ENCODE assay signal across 21 mouse cellular contexts in genomic region chr11:90088473-90088872, GRCm38 (mm10). TPM values are rescaled to one million over a fixed set of nuclear protein-coding genes. Genes with fewer than 3 reads are reported as not detected.
DNase-seq lines count a peak whose midpoint lies in the region; ATAC-seq and TF ChIP-seq lines count a peak whose summit lies in the region.
"Had no signal": no experiment of that assay in that cellular context is flagged by ENCODE, and none has a peak within 500 bp of the region (broad histone marks: within the 10 kb centered on the region; RNA-seq: fewer than 3 reads in every experiment).

No protein-coding gene starts in this region.

- no peaks in the 10 kb centered on the region for H3K27me3 ChIP-seq in spleen, adult 2 months (ENCODE audit: control insufficient read depth, insufficient read depth, low read length)
- H3K27me3 ChIP-seq: embryonic facial prominence, embryonic 12.5 days; forebrain, embryonic 12.5 days; hindbrain, embryonic 13.5 days had no signal

- peak overlapping the region; percentile 1; the same call in 1 of the 2 replicates for H3K27ac ChIP-seq in gastrocnemius, adult 2 months
- no peak overlapping the region for H3K27ac ChIP-seq in spleen, adult 2 months (ENCODE audit: insufficient read depth, low read length)
- H3K27ac ChIP-seq: embryonic facial prominence, embryonic 12.5 days; forebrain, embryonic 12.5 days; hindbrain, embryonic 13.5 days; hindbrain, postnatal 0 days had no signal

- intact Hi-C loops in gastrocnemius, adult 2 months (cut with DNase I) = no loop called here

- no peak for TF ChIP-seq POLR2A in spleen, adult 2 months (IDR thresholded peaks at IDR 0.05; ENCODE audit: low read depth, low read length)

- no peak overlapping the region for H3K4me3 ChIP-seq in gastrocnemius, adult 2 months
- H3K4me3 ChIP-seq in spleen, adult 2 months (ENCODE audit: extremely low read depth, insufficient read depth, insufficient read length) = peak overlapping the region; percentile 36; the same call in 1 of the 2 replicates
- H3K4me3 ChIP-seq: embryonic facial prominence, embryonic 12.5 days; forebrain, embryonic 12.5 days; hindbrain, embryonic 13.5 days had no signal

- no peak for DNase-seq in gastrocnemius, adult 2 months
- DNase-seq in gastrocnemius, adult 8-10 months (ENCODE audit: low spot score in 2 of 2) = no peak
- no peak for DNase-seq in spleen, adult 2 months (ENCODE audit: low read depth in 1 of 2, low spot score in 2 of 2)
- DNase-seq in spleen, postnatal 4 days (ENCODE audit: low spot score in 2 of 2) = no peak
- no peak for DNase-seq in retina, postnatal 1 day
- no peak for DNase-seq in retina, embryonic 14.5 days (ENCODE audit: low spot score)
- DNase-seq: adrenal gland, postnatal 10 days; cerebellum, adult 18-20 months; cerebellum, adult 9-11 months; embryo, embryonic 11 days; forebrain, postnatal 0 days; gastrocnemius, postnatal 36 days; heart, postnatal 10 days; heart, postnatal 4 days; kidney, adult 11 months had no signal

- H3K4me1 ChIP-seq in spleen, adult 2 months (ENCODE audit: control insufficient read depth, insufficient read depth, insufficient read length) = no peaks in the 10 kb centered on the region
- H3K4me1 ChIP-seq: hindbrain, embryonic 13.5 days had no signal

- peak; percentile 76 for ATAC-seq in granulocyte monocyte progenitor cell, adult 5-6 weeks (replicated peaks; ENCODE audit: poor library complexity, severe bottlenecking)
- peak; percentile 74 for ATAC-seq in megakaryocyte progenitor cell, adult 5-6 weeks (replicated peaks; ENCODE audit: poor library complexity)
- ATAC-seq: forebrain, postnatal 0 days; hindbrain, postnatal 0 days had no signal

- no peak for TF ChIP-seq CTCF in gastrocnemius, adult 2 months (IDR thresholded peaks at IDR 0.05)
- TF ChIP-seq CTCF in spleen, adult 2 months (IDR thresholded peaks at IDR 0.05; ENCODE audit: extremely low read depth, insufficient read depth, insufficient read length, insufficient replicate concordance) = no peak

- H3K36me3 ChIP-seq in spleen, adult 2 months (ENCODE audit: control insufficient read depth, insufficient read depth, low read length) = no peaks in the 10 kb centered on the region
- H3K36me3 ChIP-seq: embryonic facial prominence, embryonic 12.5 days; forebrain, embryonic 12.5 days; hindbrain, embryonic 13.5 days had no signal

- WGBS in spleen, adult 2 months = 6% methylated on average over 4 of the region's 4 CpGs

RNA-seq across cellular contexts. Expression of gene Tmem100, which starts 58.3 kb away (rescaled TPM):
- total RNA-seq in gastrocnemius, adult 2 months (2021) = 10 to 100 TPM in 1 of 2 experiments, 1 to 10 TPM in 1; 7.4 to 19.2 TPM
- total RNA-seq in gastrocnemius, adult 8-10 months (2022) = 10 to 100 TPM in 2 of 4 experiments, 1 to 10 TPM in 2; 9.1 to 24.0 (median 11.7) TPM
- polyA plus RNA-seq in spleen, adult 2 months (2012; rRNA removed) = 0.27 and 0.42 TPM in 2 replicates
- 0.79 TPM in 1 of 2 replicates, not detected in the other for total RNA-seq in granulocyte monocyte progenitor cell, adult 5-6 weeks (2014; fragmentation: Nextera tagmentation)
- 0.46 TPM in 1 of 2 replicates, not detected in the other for total RNA-seq in granulocyte monocyte progenitor cell, adult 5-6 weeks (2017)
- 0.22 TPM in 1 of 2 replicates, not detected in the other for total RNA-seq in megakaryocyte progenitor cell, adult 5-6 weeks (2015)
- total RNA-seq in megakaryocyte progenitor cell, adult 5-6 weeks (2017) = 0.17 TPM in 1 of 2 replicates, not detected in the other

Comparison
In these comparisons a context has a peak if more than half of its experiments do, and no peak if none do; other contexts are left out.
1. RNA of gene Tmem100, which starts 58.3 kb away (total RNA-seq): 7.4 to 19.2 TPM in gastrocnemius, adult 2 months and 9.1 to 24.0 TPM in gastrocnemius, adult 8-10 months; 0.46 to 0.79 TPM in granulocyte monocyte progenitor cell, adult 5-6 weeks and 0.17 to 0.22 TPM in megakaryocyte progenitor cell, adult 5-6 weeks; every median in the first group is over 4 times any median in the second.